Mouse (Mus musculus) midbrain, embryonic 15.5 days (tissue): ENCODE results near the gene Dolk. TPM values are rescaled to one million over a fixed set of nuclear protein-coding genes. Genes with fewer than 3 reads are reported as not detected.

ENCODE experiments used
- ATAC-seq: fragments of 200-750 bp; cut with Nextera tagmentation; replicated peaks from 2 replicates; pipeline ENCODE4 v1.8.0; 2017; ENCODE audit warnings: moderate TSS enrichment
- H3K27ac ChIP-seq: fragments of 300-500 bp; sonication (generic); 2 replicates; pipeline ENCODE4 v1.5.1; 2015; ENCODE audit warnings: mild to moderate bottlenecking, inconsistent platforms
- H3K27me3 ChIP-seq: fragments of 300-500 bp; sonication (generic); replicated peaks from 2 replicates; pipeline ENCODE4 v1.6.1; 2015; ENCODE audit warnings: inconsistent platforms
- H3K36me3 ChIP-seq: fragments of 300-500 bp; sonication (generic); replicated peaks from 2 replicates; pipeline ENCODE4 v1.6.1; 2015; ENCODE audit warnings: inconsistent platforms
- H3K4me1 ChIP-seq: fragments of 300-500 bp; sonication (generic); 2 replicates; pipeline ENCODE4 v1.6.1; 2015; ENCODE audit warnings: inconsistent platforms
- H3K4me2 ChIP-seq: fragments of 300-500 bp; sonication (generic); 2 replicates; pipeline ENCODE4 v1.6.1; 2015; ENCODE audit warnings: inconsistent platforms, mild to moderate bottlenecking, moderate library complexity
- H3K4me3 ChIP-seq: fragments of 300-500 bp; sonication (generic); 2 replicates; pipeline ENCODE4 v1.5.1; 2015; ENCODE audit warnings: mild to moderate bottlenecking, inconsistent platforms
- H3K9ac ChIP-seq: fragments of 300-500 bp; sonication (generic); 2 replicates; pipeline ENCODE4 v1.6.1; 2015; ENCODE audit warnings: mild to moderate bottlenecking, inconsistent platforms
- H3K9me3 ChIP-seq: fragments of 300-500 bp; sonication (generic); 2 replicates; pipeline ENCODE4 v1.6.1; 2016; ENCODE audit warnings: inconsistent platforms
- WGBS: fragments of 180-500 bp; shearing (Covaris S2); methylation state at CpG from one replicate; pipeline ENCODE4 v1.1.7; 2015; ENCODE audit warnings: mixed read lengths; 5-methylcytosine and 5-hydroxymethylcytosine counted together
- polyA plus RNA-seq: library from polyadenylated mRNA; unstranded; fragments of >200 nt; fragmentation: Nextera tagmentation; extraction: Ambion mirVana; gene quantifications from 2 replicates; pipeline ENCODE4 v1.2.1, GENCODE M21; 2015

Dolk gene
- polyA plus RNA-seq, 1 experiment from 2014 or later, result 40.7 TPM

DNA sequence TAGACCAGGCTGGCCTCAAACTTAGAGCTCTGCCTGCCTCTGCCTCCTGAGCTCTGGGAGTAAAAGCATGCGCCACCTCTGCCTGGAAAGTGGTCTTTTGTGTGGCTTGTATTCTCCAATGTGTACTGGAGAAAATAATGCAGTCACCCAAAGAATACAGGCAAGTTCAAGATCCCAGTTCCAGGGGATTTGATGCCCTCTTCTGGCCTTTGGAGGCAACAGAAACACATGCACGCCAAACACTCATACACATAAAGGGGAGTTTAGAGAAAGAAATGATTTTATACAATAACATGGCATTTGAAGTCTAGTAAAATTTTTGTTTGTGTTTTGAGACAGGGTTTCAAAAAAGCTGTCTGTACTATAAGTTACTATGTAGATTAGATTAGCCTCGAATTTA, 13.4 kb upstream of the Dolk start:
- H3K4me2 ChIP-seq, result no peak overlapping the region
- H3K27me3 ChIP-seq, result no peaks in the 10 kb centered on the region
- no peak overlapping the region for H3K4me3 ChIP-seq
- no peaks in the 10 kb centered on the region for H3K9me3 ChIP-seq
- H3K27ac ChIP-seq, result no peak overlapping the region
- no peak for ATAC-seq
- peaks cover 52% of the 10 kb centered on the region for H3K36me3 ChIP-seq
- H3K4me1 ChIP-seq, result no peaks in the 10 kb centered on the region
- no peak overlapping the region for H3K9ac ChIP-seq
- WGBS, result 85% methylated on average over 3 of the region's 3 CpGs

DNA sequence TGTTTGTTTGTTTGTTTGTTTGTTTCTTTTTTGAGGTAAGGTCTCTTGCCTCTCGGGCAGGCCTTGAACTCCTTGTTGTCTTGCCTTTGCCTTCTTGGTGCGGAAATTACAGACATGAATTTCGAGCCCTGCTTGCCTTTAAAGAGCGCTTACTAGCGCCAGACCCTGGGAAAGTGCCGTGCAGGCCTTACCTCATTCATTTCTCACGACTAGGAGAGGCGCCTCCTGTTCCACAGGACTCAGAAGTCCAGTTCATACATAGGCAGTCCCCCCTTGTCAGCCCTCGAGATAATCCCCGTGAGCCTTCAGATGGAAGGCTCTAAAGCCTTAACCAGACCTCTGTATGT, 866 bp upstream of the Dolk start:
- Histone ChIP-seq H3K4me2 (peak overlapping the region; percentile 99), H3K36me3 (no peaks in the 10 kb centered on the region), H3K4me3 (peak overlapping the region; percentile 94), H3K9me3 (no peaks in the 10 kb centered on the region), H3K4me1 (peaks cover 30% of the 10 kb centered on the region), H3K27ac (no peak overlapping the region; the same call in 1 of the 2 replicates), H3K27me3 (no peaks in the 10 kb centered on the region), H3K9ac (peak overlapping the region; percentile 83)
- WGBS, result 0% methylated on average over 10 of the region's 10 CpGs
- no peak for ATAC-seq

DNA sequence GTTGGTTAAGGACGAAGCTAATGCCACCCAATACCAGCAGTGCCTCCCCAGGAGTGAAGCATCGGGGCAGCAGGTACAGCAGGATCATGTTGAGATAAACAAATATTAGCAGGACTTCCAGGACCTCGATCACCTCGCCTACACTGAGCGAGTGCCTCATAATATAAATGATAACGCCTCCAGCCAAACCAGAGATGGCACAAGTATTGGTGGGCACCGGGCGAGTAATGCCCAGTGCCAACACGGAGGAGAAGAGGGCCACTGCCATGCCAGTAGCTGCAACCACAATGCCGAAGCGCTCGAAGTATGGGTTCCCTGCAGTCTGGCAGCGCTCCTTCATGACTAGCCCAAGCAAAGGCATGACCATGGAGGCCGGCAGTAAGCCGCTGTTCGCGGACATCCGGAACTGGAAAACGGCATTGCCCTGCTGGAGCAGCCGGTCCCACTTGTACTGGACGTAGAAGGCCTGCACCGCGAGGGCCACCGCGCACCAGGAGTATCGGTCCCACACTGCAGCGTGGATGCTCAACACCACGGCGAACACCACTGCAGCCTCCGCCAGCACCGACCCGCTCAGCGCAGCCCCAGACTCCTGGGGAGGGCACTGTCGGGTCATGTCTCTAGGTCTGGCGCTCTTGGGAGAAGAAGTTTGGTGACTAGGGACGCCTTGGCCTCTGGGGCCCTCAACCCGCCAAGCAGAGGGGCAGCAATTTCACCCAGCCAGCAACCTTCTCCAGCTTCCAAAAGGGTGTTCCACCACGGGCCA, 535 bp downstream of the Dolk start:
- Histone ChIP-seq H3K27me3 (no peaks in the 10 kb centered on the region), H3K4me3 (peak overlapping the region; percentile 94), H3K4me2 (peak overlapping the region; percentile 99), H3K4me1 (peaks cover 30% of the 10 kb centered on the region), H3K9me3 (no peaks in the 10 kb centered on the region), H3K36me3 (0 out of 2 replicates have a peak, but pooled peaks cover 4% of the 10 kb centered on the region), H3K27ac (peak overlapping the region; percentile 76), H3K9ac (peak overlapping the region; percentile 83)
- peak; percentile 73 for ATAC-seq
- WGBS, result 16% methylated on average over 38 of the region's 38 CpGs

DNA sequence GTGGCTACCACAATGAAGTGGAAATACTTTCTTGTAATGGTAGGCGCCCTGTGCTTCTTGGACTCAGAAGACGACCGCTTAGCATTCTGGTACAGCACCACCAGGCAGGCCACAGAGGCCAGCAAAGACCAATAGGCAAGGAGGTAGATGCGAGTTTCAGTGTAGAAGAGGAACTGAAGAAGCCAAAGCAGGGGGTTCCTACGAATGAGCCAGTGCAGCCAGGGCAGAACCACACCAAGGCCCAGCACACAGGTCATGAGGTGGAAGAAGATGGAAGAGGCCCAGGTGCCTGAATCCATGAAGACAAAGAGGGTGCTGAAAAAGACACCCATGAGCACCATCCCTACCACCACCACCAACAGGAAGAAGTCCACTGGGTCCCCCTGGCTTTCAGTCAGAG, 1.1 kb downstream of the Dolk start:
- Histone ChIP-seq H3K36me3 (0 out of 2 replicates have a peak, but pooled peaks cover 4% of the 10 kb centered on the region), H3K27ac (no peak overlapping the region), H3K9ac (no peak overlapping the region), H3K4me1 (peaks cover 30% of the 10 kb centered on the region), H3K4me3 (peak overlapping the region; percentile 94), H3K9me3 (no peaks in the 10 kb centered on the region), H3K4me2 (peak overlapping the region; percentile 99), H3K27me3 (no peaks in the 10 kb centered on the region)
- no peak for ATAC-seq
- 93% methylated on average over 5 of the region's 5 CpGs for WGBS

DNA sequence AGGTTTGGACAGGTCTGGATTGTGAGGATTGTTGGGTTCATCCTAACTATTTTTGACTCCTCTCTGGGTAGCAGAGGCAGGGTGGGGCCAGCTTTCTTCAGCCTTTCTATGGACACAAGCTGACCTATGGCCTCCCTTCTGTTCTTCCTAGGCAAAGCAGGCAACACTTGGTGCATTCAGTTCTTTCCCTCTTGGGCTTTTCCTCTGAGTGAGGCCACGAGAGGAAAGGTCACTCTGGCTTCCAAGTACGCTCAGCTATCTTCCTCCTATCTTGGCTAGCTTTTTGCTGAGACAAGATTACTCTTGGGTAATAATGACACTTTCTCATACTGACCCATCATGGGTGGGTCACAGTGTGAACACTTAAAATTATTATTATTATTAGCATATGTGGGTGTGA, 2.9 kb downstream of the Dolk start:
- Histone ChIP-seq H3K36me3 (0 out of 2 replicates have a peak, but pooled peaks cover 4% of the 10 kb centered on the region), H3K4me1 (peaks cover 27% of the 10 kb centered on the region), H3K27me3 (no peaks in the 10 kb centered on the region), H3K27ac (no peak overlapping the region), H3K9ac (no peak overlapping the region), H3K4me3 (no peak overlapping the region), H3K4me2 (no peak overlapping the region), H3K9me3 (no peaks in the 10 kb centered on the region)
- 90% methylated on average over 2 of the region's 2 CpGs for WGBS
- ATAC-seq, result no peak

DNA sequence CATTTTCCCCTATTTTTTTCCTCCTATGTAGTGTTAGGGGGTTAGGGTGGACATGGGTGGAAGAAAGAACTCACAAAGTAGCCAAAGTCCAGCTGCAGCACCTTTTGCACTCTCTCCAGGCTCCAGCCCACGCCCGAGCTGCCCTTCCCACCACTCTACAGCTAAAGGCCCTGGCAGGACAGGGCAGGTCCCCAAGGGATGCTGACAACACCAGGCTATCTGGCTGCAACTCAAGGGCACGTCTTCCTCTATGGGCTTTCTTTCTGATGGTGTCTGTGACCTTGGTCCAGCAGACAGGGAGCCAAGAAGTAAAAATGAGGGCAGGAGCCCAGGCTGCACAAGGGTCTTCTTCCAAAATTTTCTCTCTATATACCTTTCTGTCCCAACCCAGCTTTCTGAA, 4.5 kb downstream of the Dolk start:
- 82% methylated on average over 3 of the region's 3 CpGs for WGBS
- Histone ChIP-seq H3K27me3 (no peaks in the 10 kb centered on the region), H3K4me2 (no peak overlapping the region), H3K4me1 (peaks cover 13% of the 10 kb centered on the region), H3K36me3 (0 out of 2 replicates have a peak, but pooled peaks cover 4% of the 10 kb centered on the region), H3K9ac (no peak overlapping the region), H3K9me3 (no peaks in the 10 kb centered on the region), H3K4me3 (no peak overlapping the region), H3K27ac (no peak overlapping the region)
- ATAC-seq, result no peak

DNA sequence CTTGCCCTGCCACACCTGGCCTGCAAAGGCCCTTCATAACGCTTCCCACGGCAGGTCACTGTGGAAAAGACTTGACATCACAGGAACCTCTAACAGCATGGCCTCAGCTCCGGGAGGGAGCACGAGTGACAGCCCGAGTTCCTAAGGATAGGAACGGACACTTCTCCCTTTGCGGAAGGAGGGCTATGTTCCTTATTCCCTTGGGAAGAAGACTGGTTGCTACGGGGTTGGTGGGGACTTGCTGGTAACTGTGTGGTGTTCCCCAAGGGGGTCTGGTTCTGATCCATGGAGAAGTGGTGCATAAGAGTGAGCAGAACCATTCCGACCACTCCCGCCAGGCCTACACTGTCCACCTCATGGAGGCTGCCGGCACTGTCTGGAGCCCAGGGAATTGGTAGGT, 5.4 kb downstream of the Dolk start, which contains the start of gene Gm28038:
TSS of gene Gm28038 (plus strand) at position 301 of the 400 bp plus-strand sequence.
- Histone ChIP-seq H3K9me3 (no peaks in the 10 kb centered on the region), H3K27me3 (no peaks in the 10 kb centered on the region), H3K9ac (no peak within 1 kb of the TSS), H3K27ac (no peak within 1 kb of the TSS), H3K36me3 (0 out of 2 replicates have a peak, but pooled peaks cover 4% of the 10 kb centered on the region), H3K4me1 (peaks cover 13% of the 10 kb centered on the region), H3K4me2 (no peak within 1 kb of the TSS), H3K4me3 (no peak within 1 kb of the TSS)
- ATAC-seq, result no peak
- 93% methylated on average over 11 of the region's 11 CpGs for WGBS

DNA sequence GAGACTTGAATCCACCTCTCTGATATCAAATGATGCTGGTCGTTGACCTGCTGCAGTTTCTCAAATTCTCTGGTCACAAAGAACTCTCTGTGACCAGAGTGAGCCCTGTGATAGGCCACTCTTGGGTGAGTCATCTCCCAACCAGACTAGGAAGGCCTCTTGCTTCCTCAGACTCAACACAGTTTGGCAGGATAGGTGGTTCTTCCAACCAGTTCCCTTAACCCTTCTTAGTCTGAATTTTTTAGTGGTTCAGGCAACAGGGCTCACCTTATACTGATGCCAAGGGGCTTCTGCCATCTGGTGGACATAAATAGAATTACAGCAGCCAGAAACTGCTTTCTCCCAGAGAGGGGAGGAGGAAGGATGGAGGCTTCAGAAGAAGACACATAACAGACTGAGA, 16.0 kb downstream of the Dolk start:
- WGBS, result 64% methylated on average over 1 of the region's 1 CpGs
- Histone ChIP-seq H3K9me3 (no peaks in the 10 kb centered on the region), H3K4me3 (no peak overlapping the region), H3K4me1 (peaks cover 15% of the 10 kb centered on the region), H3K4me2 (no peak overlapping the region), H3K36me3 (no peaks in the 10 kb centered on the region), H3K9ac (no peak overlapping the region), H3K27ac (no peak overlapping the region; the same call in 1 of the 2 replicates), H3K27me3 (no peaks in the 10 kb centered on the region)
- ATAC-seq, result peak; percentile 67

DNA sequence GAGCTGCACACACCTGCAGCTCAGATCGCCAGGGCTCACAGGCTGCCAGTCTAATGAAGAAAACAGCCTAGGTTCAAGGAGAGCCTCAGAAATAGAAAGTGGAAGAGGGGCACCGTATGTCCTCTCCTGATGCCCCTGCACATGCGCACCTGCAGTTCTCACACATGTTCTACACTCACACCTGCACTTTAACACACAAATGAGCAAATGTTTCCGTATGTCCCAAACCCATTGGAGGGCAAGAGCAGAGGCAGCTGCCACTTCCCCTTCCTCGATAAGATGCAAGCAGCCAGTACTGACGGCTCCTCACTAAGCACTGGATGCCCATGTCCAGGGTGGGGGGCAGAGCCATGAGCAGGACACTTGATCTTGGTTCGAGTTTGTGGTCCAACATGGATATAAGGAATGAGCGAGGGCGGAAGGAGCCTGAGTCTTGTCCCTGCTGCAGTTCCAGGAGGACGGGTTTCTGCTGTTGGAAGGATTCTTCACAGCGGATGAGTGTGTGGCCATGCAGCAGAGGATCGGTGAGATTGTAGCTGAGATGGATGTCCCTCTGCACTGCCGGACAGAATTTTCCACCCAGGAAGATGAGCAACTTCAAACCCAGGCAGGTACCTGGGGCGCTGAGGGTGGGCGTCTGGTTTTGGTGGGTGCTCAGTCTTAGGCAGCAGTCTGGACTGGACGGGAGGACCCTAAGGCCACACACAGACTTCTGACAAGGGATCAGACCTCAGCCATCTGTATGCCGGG, 16.7 kb downstream of the Dolk start:
- H3K4me3 ChIP-seq, result no peak overlapping the region
- no peaks in the 10 kb centered on the region for H3K27me3 ChIP-seq
- H3K4me1 ChIP-seq, result peaks cover 16% of the 10 kb centered on the region
- ATAC-seq, result no peak
- H3K9ac ChIP-seq, result no peak overlapping the region
- H3K27ac ChIP-seq, result no peak overlapping the region
- no peaks in the 10 kb centered on the region for H3K9me3 ChIP-seq
- H3K36me3 ChIP-seq, result peaks cover under 1% of the 10 kb centered on the region; the same call in 1 of the 2 replicates
- no peak overlapping the region for H3K4me2 ChIP-seq
- 92% methylated on average over 17 of the region's 17 CpGs for WGBS

DNA sequence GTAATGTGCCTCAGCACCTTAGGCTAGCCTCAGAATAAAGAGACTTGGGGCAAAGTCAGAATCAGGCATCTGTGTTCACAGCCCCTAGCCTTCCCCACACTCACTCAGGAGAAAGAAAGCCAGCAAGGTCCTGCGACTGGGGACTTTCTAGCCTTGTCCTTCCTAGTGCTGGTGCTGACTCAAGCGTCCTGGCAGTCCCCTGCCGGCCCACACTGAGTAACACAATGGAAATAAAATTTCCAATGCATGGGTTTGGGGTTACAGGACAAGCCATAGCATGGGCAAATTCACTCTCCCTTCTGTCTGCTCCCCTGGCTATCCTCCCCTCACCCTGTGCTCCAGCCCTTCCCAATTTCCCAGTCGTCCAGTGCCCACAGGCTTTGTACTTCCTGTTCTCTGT, 17.8 kb downstream of the Dolk start:
- Histone ChIP-seq H3K4me2 (no peak overlapping the region), H3K4me1 (peaks cover 17% of the 10 kb centered on the region), H3K36me3 (peaks cover 11% of the 10 kb centered on the region), H3K9me3 (no peaks in the 10 kb centered on the region), H3K27me3 (no peaks in the 10 kb centered on the region), H3K9ac (no peak overlapping the region), H3K27ac (no peak overlapping the region), H3K4me3 (no peak overlapping the region)
- no peak for ATAC-seq
- WGBS, result 63% methylated on average over 4 of the region's 4 CpGs

DNA sequence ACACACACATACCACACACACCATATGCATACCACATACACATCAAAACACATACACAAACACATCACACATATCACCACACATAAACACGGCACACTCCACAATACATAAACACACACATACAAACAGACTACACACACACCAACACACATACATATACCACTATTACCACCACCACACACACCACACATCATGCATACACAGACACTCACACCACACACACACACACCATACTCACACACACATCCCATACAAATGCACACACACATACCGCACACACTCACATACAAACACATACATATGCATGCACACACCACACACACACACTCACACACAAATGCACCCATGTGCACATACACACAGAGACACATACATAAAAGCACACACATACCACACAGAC, 18.7 kb downstream of the Dolk start:
- WGBS, result 100% methylated on average over 2 of the region's 2 CpGs
- peaks cover 16% of the 10 kb centered on the region for H3K36me3 ChIP-seq

DNA sequence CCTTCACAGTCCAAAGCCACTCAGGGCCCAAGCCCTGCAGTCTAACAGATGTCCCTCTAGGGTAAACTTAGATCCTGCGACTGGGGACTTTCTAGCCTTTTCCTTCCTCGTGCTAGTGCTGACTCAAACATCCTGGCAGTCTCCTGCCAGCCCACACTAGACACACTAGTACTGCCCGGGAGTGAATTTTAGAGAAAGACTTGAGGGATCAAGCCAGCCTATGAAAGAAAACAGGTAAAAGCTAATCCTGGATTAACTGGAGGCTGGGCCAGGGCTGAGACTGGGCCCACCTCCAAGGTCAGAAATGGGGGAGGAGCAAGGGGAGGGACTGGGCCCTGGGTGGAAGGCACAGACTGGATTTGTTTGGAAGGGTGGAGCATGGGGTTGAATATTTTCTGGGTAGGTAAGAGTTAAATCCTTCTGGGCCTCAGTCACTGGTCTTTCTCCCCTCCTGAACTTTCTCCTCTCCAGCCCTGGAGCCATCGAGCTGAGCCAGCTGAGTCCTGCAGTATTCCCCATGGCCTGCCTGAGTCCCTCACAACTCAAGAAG, 19.7 kb downstream of the Dolk start:
- no peak for ATAC-seq

More for the DNA sequence above, 18.7 kb downstream of the Dolk start:
- H3K4me1 ChIP-seq, result peaks cover 21% of the 10 kb centered on the region
- no peak for ATAC-seq
- H3K9ac ChIP-seq, result no peak overlapping the region
- no peaks in the 10 kb centered on the region for H3K9me3 ChIP-seq
- no peak overlapping the region for H3K27ac ChIP-seq
- H3K4me2 ChIP-seq, result no peak overlapping the region
- no peaks in the 10 kb centered on the region for H3K27me3 ChIP-seq
- no peak overlapping the region for H3K4me3 ChIP-seq

More for the DNA sequence above, 19.7 kb downstream of the Dolk start:
- Histone ChIP-seq H3K9ac (no peak overlapping the region; the same call in 1 of the 2 replicates), H3K27me3 (no peaks in the 10 kb centered on the region), H3K4me2 (no peak overlapping the region), H3K36me3 (peaks cover 23% of the 10 kb centered on the region), H3K4me3 (no peak overlapping the region), H3K4me1 (peaks cover 21% of the 10 kb centered on the region), H3K27ac (peak overlapping the region; percentile 66), H3K9me3 (no peaks in the 10 kb centered on the region)
- 3% methylated on average over 4 of the region's 4 CpGs for WGBS
